Mouse (Mus musculus) mammary gland, adult 2 months (tissue): ENCODE results near the gene Ets1. TPM values are rescaled to one million over a fixed set of nuclear protein-coding genes. Genes with fewer than 3 reads are reported as not detected.

Experiments
- polyA plus RNA-seq: library from polyadenylated mRNA; depleted of rRNA; stranded (reverse); fragments of >200 nt; gene quantifications from 2 replicates; pipeline ENCODE4 v1.2.3, GENCODE M21; 2012; ENCODE audit warnings: low replicate concordance; rRNA removed

The Ets1 gene
- polyA plus RNA-seq = 57.3 and 77.4 TPM in 2 replicates

GRCm38 (mm10) chr9:32635627-32636385 lies at the start of gene Ets1:
TSS of gene Ets1 (plus strand) at chr9:32636221.

Other genes starting within 250 kb of the Ets1 start
- gene Fli1, start 93.4 kb upstream of the Ets1 start, polyA plus RNA-seq = 21.0 and 28.0 TPM in 2 replicates